Mouse (Mus musculus) heart, postnatal 0 days (tissue): ENCODE data around the gene Anapc7.

Experiments
- CTCF ChIP-seq: IDR thresholded peaks from 2 replicates; pipeline ENCODE4 v1.5.1; 2016; ENCODE audit warnings: antibody characterized with exemption, control low read depth, low read depth
- EP300 ChIP-seq: IDR thresholded peaks from 2 replicates; pipeline ENCODE4 v1.6.1; 2016; ENCODE audit warnings: antibody characterized with exemption, low read depth

DNA sequence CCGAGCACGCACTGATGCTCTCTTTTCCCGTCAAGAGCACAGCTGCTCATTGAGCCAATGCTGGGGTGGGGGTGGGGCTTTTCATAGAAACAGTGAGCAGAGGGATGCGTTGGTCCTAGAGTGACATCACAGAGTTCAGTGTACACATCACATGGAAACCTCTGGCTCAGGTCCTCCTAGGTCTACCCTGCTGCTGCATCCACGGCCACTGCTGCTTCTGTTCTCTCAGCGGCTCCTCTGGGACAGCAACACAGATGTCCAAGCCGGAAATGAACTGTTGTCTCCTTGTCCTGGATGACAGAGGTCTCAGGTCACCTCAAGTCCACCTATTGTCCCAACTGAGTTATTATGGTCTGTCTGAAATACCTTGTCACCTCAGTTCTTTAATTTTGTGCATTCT, 28.5 kb downstream of the Anapc7 start:
- no peak for TF ChIP-seq CTCF
- no peak for TF ChIP-seq EP300
